Mouse (Mus musculus) gastrocnemius, adult 2 months (tissue): ENCODE data around the gene Tldc2. TPM values are rescaled to one million over a fixed set of nuclear protein-coding genes. Genes with fewer than 3 reads are reported as not detected.
A peak's percentile ranks its signal among the peaks of the same experiment; 100 is the strongest.

Experiments used
- DNase-seq: peaks from one replicate; pipeline ENCODE4 v3.0.0; 2022
- H3K27ac ChIP-seq: fragments of 200-600 bp; 2 replicates; pipeline ENCODE4 v1.8.1; 2022; ENCODE audit warnings: mild to moderate bottlenecking
- H3K4me3 ChIP-seq: fragments of 200-600 bp; 2 replicates; pipeline ENCODE4 v1.8.1; 2022; ENCODE audit warnings: mild to moderate bottlenecking, moderate library complexity
- CTCF ChIP-seq: fragments of 200-600 bp; IDR thresholded peaks from 2 replicates; pipeline ENCODE4 v1.8.1; 2022; ENCODE audit warnings: antibody characterized with exemption, mild to moderate bottlenecking, moderate library complexity
- intact Hi-C: fragments of 180-260 bp; cut with DNase I; formaldehyde crosslinking; loops from one replicate; pipeline ENCODE4 v1.15.1; 2025
- total RNA-seq, 2 experiments: library from RNA; stranded (reverse); gene quantifications; 2 replicates each; pipeline ENCODE4 v1.2.3; 2021

Tldc2 gene
- total RNA-seq, 2 experiments from 2014 or later: not detected

- peak; percentile 48 for TF ChIP-seq CTCF
- intact Hi-C loops: no loop called here
- H3K27ac ChIP-seq: peak overlapping the region; percentile 73; the same call in 1 of the 2 replicates
Observed at GRCm38 (mm10) chr2:157053787-157054186, 33.1 kb upstream of the Tldc2 start.

DNA sequence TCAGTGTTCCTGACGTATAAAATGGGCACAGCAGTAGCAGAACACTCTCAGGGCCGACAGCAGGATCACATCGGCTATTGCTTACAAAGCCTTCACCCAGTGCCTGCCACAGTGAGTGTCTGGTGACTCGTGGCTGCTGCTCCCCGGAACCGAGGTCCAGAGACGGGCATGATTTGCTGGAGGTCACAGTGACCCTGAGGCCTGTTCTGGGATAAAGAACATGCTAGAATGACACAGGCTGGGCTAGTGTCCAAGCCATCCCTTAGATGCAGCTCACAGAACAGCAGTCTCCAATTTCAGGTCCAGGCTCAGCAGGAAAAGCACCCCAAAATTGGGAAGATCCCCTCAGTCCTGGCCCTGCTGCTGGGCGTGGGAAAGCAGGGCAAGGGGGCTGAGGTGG lies 32.6 kb upstream of the Tldc2 start:
- no peak overlapping the region for H3K4me3 ChIP-seq
- no peak for TF ChIP-seq CTCF
- H3K27ac ChIP-seq: peak overlapping the region; percentile 73
- DNase-seq: peak; percentile 22
- intact Hi-C loops: no loop called here

More at GRCm38 (mm10) chr2:157053787-157054186, 33.1 kb upstream of the Tldc2 start:
- H3K4me3 ChIP-seq: no peak overlapping the region
- DNase-seq: peak; percentile 11

DNA sequence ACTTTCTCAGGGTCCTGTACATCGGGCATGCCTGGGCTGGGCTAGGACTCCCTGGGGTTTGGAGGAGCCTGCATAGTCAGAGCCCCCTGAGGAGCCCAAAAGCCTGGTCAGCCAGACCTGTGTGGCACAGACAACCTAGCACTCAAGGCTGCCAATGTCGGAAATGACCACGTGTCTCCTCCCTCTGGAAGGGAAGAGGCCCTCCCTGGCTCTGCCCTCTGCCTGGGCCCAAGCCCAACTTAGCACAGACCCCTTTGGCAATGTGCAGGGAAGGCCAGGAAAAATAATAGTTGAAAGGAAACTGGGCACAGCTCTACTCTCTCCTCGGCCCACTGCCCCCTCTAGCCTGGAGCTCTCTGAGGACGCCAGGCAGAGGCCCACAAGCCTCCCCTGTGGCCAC lies 32.0 kb upstream of the Tldc2 start:
- no peak for TF ChIP-seq CTCF
- intact Hi-C loops: no loop called here
- Histone ChIP-seq H3K4me3 (no peak overlapping the region), H3K27ac (peak overlapping the region; percentile 73)
- peak; percentile 41 for DNase-seq

GRCm38 (mm10) chr2:157055721-157056120 lies 31.1 kb upstream of the Tldc2 start:
- intact Hi-C loops: no loop called here
- Histone ChIP-seq H3K4me3 (no peak overlapping the region), H3K27ac (peak overlapping the region; percentile 73; the same call in 1 of the 2 replicates)
- no peak for DNase-seq
- TF ChIP-seq CTCF: no peak

DNA sequence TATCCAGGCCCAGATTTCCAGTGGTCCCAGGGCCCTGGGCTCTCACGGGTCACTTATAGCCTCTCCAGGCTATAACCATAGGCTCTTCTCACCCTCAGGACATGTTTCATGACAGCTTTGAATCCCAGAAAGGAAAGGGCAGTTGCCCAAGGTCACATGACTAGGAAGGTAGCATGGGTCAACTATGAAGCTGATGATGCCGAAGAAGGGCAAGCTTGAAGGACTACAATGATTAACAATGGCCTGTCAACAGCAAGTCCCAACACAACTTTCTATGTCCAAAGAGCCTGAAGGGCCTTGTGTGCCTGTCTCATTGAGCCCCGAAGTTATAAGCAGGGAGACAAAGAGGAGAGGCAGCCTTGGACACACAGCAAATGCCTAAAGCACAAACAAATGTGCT lies 29.7 kb upstream of the Tldc2 start:
- intact Hi-C loops: no loop called here
- 0 out of 2 replicates have a peak overlapping the region, but pooled peaks have one; percentile 16 for H3K27ac ChIP-seq

DNA sequence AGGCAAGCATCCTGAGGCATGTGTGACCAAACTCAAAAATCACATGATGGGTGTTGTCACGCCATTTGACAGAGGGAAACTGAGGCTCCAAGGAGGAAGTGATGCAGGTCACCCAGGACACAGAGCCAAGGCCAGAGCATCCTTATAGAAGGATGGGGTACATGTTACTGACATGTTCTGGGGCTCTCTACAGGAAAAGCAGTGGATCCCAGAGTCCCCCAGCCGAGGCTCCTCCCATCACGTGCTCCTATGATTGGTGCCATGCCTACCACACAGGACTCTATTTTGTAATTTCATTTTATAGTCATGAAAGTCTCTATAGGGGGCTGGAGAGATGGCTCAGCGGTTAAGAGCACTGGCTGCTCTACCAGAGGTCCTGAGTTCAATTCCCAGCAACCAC lies 29.1 kb upstream of the Tldc2 start:
- H3K4me3 ChIP-seq: no peak overlapping the region
- peak overlapping the region; percentile 64; the same call in 1 of the 2 replicates for H3K27ac ChIP-seq
- intact Hi-C loops: no loop called here
- DNase-seq: no peak
- TF ChIP-seq CTCF: no peak

More for the DNA sequence above, 29.7 kb upstream of the Tldc2 start:
- no peak overlapping the region for H3K4me3 ChIP-seq
- no peak for DNase-seq
- TF ChIP-seq CTCF: no peak

DNA sequence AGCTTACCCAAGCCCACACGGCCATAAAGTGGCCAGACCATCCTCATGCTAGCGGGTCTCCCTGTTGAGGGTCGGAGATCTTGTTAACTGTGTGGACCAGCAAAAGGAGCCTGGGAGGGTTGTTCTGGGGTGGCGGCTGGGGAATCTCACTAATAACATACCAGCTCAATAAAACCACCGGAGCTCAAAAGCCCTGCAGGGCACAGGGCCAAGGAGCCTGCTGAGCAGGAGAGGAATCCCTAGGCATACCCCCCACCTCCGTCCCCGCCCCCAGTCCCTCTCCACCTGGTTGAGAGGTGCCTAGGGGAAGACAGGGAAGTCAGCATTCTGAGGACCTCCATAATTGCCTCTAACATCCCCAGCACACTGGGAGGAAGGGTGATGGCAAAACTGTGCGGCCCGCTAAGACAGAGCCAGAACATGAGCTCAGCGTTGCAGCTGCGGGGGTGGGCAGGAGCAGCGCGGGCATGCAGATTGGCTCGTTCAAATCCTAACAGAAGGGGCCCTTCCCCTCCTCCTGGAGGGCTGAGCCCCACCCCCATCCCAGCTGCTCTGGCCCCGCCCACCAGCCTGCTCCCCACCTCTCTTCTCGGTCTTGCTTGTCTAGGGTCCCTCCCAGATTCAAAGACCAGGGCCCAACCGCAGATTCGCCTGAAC lies 28.4 kb upstream of the Tldc2 start:
- Histone ChIP-seq H3K27ac (peak overlapping the region; percentile 64), H3K4me3 (peak overlapping the region; percentile 51)
- intact Hi-C loops: no loop called here
- peak; percentile 72 for DNase-seq
- no peak for TF ChIP-seq CTCF

DNA sequence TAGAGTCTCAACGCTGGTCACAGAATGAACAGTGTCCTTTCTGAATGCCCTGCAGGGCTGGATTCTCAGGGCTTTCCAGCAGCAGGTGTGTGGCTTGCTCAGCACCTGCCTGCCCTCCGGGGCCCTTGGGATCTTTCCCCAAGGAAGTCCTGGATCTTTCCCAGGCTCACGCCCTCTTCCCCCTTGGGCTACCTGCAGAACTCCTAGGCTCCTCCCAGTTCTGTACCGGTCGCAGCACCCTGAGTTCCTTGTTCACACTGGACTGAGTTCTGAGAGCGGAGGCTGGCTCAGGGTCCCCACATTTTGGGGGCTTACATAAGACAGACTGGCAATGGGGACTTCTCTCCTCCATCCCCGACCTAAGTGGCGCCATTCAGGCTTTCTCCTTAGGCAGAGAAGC lies 27.7 kb upstream of the Tldc2 start:
- no peak overlapping the region; the same call in 1 of the 2 replicates for H3K4me3 ChIP-seq
- no peak for DNase-seq
- H3K27ac ChIP-seq: peak overlapping the region; percentile 64
- intact Hi-C loops: no loop called here
- TF ChIP-seq CTCF: no peak

GRCm38 (mm10) chr2:157060037-157060436 lies 26.8 kb upstream of the Tldc2 start:
- TF ChIP-seq CTCF: no peak

DNA sequence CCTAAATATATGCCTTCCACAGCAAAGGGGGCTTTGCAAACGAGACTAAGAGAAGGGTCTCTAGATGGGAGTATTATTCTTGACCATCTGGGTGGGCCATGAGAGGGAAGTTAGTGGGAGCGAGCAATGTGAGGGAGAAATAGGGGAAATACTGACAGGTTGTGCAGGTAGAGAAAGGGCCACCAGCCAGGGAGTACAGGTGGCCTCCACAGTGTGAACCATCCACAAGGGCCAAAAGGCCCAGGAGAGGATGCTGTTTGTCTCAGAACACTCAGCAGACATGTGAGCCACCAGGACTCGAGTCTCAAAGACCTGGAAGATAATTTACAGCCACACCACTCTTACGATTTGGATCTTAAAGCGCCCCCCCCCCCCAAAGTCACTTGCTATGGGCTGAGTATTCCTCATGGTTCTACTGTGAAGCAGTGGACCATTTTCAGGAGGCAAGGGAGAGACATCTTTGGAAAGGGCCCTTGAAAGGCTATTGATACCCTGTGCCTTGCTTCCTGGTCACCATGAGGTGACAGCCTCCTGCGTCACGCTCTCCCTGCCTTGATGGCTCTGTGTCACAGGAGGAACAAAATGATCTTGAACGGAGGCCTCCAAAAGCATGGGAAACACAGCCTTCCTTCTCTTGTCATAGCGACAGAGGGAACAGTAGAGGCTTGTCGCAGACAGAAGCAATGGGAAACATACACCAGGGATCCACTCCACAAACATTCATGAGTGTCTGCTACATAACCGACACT lies 26.1 kb upstream of the Tldc2 start:
- Histone ChIP-seq H3K4me3 (no peak overlapping the region), H3K27ac (no peak overlapping the region)
- no peak for TF ChIP-seq CTCF
- no peak for DNase-seq
- intact Hi-C loops: no loop called here

More at GRCm38 (mm10) chr2:157060037-157060436, 26.8 kb upstream of the Tldc2 start:
- DNase-seq: no peak
- intact Hi-C loops: no loop called here
- Histone ChIP-seq H3K27ac (no peak overlapping the region), H3K4me3 (no peak overlapping the region)

- Histone ChIP-seq H3K4me3 (no peak overlapping the region), H3K27ac (peak overlapping the region; percentile 84)
- intact Hi-C loops: no loop called here
- DNase-seq: peak; percentile 59
- no peak for TF ChIP-seq CTCF
Observed at GRCm38 (mm10) chr2:157063241-157063700, 23.6 kb upstream of the Tldc2 start.

DNA sequence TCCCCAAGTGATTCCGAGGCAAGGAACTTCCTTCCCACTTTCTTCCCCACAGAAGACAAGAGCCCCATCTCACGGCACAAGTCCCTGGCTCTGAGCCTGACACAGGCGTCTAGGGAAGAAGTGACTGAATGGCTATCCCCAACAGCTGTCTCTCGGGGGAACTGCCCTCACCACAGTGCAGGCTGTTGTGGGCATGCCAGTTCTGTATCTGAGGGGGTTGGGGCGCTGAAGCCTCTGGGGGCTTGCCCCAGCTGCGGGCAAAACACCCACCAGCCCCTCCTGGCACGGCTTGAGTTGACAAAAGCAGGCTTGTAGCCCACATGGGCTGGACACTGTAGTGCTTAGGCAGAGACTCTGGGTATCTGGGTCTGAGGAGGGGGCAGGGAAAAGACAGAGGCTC lies 22.7 kb upstream of the Tldc2 start:
- peak overlapping the region; percentile 84 for H3K27ac ChIP-seq
- H3K4me3 ChIP-seq: no peak overlapping the region
- peak; percentile 48 for DNase-seq
- intact Hi-C loops: no loop called here
- TF ChIP-seq CTCF: no peak
